Mouse (Mus musculus) erythroblast, adult 5-6 weeks (primary cell): ENCODE measurements around the gene Sh3gl2. TPM values are rescaled to one million over a fixed set of nuclear protein-coding genes. Genes with fewer than 3 reads are reported as not detected.

Experiments used
- ATAC-seq: replicated peaks from 2 replicates; pipeline ENCODE4 v1.8.0; 2016; ENCODE audit warnings: moderate number of reproducible peaks, mild to moderate bottlenecking, moderate TSS enrichment, inconsistent platforms; ENCODE audit not compliant: poor library complexity, low FRiP score, severe bottlenecking
- total RNA-seq, 2 experiments: library from RNA; stranded (forward) in 1 of 2; stranded (reverse) in 1 of 2; fragments of 150-400 nt in 1 of 2; fragments of 200-764, 138-1000 nt in 1 of 2; gene quantifications; 2 replicates each; pipeline versions ENCODE4 v1.2.3 to v1.2.4; 2015 to 2017; ENCODE audit warnings: low replicate concordance in 2 of 2

Sh3gl2 gene
- total RNA-seq, 2 experiments from 2014 or later = not detected

- ATAC-seq = no peak
Measured at GRCm38 (mm10) chr4:85387676-85388075, 182.8 kb downstream of the Sh3gl2 start.

- no peak for ATAC-seq
Measured at GRCm38 (mm10) chr4:85391795-85392194, 186.9 kb downstream of the Sh3gl2 start.

DNA sequence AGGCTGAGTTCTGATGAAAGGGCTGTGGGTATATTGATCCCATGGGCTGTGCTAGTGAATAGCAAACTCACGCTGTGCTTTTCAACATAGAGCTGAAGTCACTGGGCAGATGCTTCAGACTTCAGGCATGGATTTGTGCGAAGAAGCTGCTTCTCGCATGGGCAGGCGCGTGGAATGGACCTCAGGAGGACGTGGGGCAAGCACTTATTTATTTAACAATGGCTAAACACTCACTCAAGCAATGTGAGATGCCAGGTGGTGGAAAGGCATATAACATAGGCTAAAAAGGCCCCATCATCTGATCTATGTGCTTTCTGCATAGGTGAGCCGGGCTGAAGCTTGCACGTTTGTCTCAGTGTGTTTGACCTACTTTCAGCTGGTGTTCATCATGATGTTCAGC, 193.8 kb downstream of the Sh3gl2 start:
- no peak for ATAC-seq

DNA sequence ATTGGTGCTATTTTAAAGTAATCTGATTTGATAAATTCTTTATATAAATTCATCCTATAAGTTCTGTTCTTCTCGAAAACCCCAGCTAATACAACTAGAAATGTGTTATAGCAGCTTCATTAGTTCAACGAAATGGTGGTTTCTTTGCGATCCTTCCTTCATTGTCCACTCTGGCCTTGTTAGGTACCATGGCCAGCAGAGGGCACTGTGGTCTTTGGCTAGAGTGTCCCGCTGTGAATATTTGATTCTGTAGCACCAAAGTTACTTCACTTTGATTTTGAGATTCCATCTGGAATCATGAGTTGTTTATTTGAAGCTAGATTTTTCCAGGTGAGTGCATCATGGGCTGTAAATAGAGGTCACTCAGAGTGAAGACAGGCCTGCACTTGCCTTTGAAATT, 197.9 kb downstream of the Sh3gl2 start:
- ATAC-seq = no peak

GRCm38 (mm10) chr4:85404424-85405194, 199.7 kb downstream of the Sh3gl2 start:
- no peak for ATAC-seq

GRCm38 (mm10) chr4:85405276-85405675, 200.3 kb downstream of the Sh3gl2 start:
- no peak for ATAC-seq

DNA sequence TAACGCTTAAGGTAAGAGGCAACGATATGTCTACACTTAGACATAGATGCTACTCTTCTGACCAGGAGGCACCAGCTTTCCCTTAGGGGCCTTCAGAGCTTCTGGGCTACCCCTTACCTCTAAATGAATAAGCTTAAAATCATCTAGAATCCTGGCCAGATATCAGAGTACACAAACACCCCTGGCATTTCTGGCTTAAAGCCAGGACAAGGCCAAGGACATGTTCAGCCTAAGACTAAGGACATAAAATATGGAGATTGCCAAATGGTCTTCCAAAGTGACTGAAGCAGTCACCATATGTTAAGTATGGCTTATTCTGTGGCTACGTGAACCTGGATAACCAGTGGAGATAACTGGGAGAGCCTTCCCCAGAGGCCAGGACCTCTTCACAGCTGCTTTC, 211.5 kb downstream of the Sh3gl2 start:
- ATAC-seq = no peak

DNA sequence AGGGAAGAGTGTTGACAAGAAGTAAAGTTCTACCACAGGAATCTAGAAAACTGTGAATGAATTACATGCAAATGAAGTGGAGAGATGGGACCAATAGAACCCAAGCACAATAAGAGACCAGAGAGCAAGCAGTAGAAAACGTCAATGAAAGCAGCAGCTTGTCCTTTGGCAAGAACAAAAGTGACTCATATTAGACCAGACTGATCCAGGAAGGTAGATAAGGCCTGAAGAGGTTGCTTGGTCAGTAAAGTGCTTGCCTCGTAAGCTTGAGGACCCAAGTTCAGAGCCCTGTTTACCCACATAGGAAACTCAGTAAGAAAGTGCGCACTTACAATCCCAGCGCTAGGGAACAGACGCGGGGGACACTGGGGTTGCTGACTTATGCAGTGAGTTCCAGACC, 215.5 kb downstream of the Sh3gl2 start:
- ATAC-seq = no peak

DNA sequence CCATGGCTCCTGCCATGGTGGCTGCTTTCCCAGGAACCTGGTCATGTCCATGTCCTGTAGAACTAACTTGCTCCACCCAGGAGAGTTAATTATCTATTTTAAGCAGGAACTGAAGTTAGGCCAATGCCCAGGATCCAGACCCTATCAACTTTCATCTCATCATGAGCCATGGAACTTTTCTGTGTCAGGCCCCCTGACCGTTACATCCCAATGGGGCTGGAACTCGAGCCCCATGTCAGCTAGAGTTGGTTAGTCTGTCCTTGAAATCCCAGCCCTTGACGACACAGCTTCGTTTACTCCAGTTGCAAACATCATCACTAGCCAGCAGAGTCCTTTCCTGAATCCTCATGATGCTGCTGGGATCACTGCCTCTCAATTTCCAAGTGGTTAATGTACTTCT, 221.3 kb downstream of the Sh3gl2 start:
- ATAC-seq = no peak

DNA sequence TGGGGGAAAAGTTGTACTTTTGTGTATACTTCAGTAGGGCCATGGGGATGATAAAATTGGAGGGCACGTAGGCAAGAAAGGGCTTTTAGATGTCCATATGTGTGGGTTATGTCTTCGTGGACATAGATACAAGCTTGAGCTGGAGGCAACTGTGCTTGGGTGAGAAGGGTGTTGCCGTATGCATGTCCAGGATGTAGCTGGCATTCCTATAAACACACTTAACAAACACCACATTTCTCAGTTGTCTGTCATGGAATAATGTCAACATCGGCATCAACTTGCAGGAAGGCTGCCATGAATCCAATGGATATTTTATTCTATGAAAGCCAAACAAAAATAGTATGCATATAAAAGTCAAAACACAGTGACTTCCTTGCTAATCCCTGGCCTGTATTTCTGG, 227.9 kb downstream of the Sh3gl2 start:
- ATAC-seq = no peak

DNA sequence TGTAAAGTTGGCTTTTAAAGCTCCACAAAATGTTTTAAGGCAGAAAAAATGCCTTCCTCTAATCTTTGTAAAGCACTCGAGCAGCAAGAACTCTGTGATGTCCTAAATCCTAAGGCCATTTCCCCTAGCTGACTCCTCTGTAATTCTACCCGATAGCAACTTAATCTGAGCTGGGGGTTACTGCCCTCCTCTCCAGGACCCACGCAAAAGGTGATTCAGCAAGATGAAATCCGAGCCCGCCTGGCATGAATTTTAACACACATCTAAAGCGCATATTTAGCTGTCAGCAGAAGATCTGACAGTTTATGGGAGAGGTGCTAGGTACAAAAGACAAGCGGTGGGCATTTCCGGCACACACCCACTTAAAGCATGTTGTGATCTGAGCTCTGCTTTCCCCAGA, 229.8 kb downstream of the Sh3gl2 start:
- ATAC-seq = no peak

GRCm38 (mm10) chr4:85438813-85439212, 233.9 kb downstream of the Sh3gl2 start:
- no peak for ATAC-seq

DNA sequence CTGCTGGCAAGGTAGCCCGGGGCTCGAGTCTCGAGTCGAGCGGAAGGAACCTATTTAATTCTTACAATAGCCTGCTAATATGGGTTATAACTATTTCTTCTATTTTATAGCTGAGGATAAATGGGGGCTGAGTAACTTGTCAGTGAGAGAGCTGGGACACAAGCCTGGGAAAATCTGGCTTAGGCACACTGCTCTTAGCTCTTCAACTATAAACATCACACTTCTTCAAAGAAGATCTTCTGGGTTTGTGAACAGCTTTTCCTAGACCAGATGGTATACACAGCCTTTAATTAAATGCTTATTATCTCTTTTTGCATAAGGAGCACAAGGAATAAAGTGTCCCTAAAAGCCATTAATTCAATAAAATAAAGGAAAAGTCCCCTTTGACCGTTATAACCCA, 278.7 kb downstream of the Sh3gl2 start:
- no peak for ATAC-seq

DNA sequence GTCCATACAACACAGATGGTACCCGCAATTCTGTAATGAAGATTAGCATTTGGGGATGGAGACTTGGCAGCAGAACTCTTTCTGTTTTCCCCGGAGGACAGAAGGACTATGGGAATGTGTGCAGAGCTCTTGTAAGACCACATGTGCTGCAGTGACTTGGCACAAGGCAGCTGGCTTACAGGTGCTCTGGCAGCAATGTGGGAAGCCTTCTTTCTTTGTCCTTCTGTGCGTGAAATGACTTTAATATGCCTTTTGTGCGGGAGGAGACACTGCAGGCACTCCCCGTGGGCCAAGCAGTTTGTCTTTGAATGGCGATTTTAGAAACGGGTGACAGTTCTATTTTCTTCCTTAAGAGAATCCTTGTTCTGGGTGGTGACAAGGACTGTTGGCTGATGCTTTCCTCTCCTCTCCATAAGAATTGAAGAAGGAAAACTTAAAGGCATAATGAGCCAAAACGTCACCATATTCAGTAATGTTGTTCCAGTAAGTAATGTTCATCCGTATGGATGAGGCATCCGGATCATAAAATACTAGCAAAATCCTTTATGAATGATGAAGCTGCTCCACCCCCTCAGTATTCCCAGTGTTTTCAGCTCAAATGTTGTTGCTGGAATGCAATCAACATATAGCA, 281.5 kb downstream of the Sh3gl2 start:
- no peak for ATAC-seq

DNA sequence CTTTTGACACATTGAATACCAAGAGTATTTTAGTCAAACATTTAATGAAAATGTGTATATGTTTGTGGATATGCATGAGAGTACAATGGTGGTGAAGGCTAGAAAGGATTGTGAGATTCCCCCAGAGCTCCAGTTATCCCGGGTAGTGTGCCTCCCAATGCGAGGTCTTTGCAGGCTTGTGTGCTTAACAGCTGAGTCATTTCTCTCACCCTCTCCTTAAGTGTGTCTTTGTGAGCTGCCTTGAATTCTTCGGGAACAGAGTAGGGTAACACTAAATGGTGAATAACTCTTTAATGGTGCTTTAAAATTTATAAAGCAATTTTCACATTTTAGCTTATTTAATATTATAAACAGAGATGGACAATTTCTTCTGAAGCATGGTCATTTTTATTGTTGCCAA, 300.8 kb downstream of the Sh3gl2 start:
- ATAC-seq = no peak

DNA sequence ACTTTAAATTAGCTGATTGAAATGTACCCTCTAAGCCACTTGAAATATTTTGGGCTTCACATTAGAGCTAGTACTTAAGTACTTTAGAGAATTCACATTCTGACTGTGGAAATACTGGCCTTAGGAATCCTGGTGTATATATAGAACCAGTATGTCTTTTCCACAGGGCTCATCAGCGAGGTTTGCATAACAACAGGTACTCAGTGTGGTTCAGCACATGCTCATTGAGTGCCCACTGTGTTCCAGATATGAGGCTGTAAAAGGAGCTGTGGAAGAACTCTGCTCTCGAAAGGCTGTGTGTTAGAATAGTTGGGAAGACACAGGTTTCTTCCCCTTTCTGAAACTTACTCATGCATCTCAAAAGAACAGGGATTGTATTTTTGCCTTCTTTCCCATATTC, 302.1 kb downstream of the Sh3gl2 start:
- ATAC-seq = no peak

DNA sequence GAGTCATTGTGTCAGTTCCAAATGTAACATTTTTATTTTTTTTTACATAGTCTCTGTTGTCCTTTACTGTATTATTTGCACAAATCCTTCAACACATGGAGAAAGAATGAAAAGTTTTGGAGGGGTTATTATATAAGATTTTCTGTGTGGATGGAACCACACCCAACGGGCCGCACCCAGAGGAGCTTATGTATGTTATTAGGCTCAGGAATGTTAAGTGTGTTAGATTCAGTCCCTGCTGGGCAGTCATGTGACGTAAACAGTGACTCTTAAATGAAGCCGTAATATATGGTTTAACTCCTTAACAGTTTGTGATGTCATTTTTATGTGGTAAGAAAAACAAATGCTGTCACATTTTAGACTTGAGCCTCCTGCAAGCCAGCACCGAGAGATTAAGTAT, 302.6 kb downstream of the Sh3gl2 start:
- ATAC-seq = no peak

- no peak for ATAC-seq
Measured at GRCm38 (mm10) chr4:85513288-85513687, 308.4 kb downstream of the Sh3gl2 start.

DNA sequence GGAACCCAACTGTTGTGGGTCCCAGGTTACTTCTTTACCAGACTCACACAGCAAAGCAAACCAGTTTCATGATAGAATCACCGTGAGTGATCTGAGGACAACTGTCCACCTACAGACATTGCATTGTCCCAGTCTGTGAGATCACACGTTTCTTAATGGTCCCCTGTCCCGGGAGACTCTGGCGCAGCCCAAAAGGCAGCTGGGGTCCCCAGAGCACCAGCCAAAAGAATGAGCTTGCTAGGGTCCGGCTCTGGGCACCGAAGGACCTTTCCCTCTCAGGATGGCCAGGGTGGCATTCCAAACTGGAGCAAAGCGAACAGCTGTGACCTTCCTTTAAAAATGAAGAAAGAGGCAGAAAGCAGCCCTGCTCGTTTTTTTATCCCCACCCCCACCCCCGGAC, 308.9 kb downstream of the Sh3gl2 start, which contains the start of gene Adamtsl1:
TSS of gene Adamtsl1 (plus strand) at position 381 of the 400 bp plus-strand sequence.
- no peak for ATAC-seq

DNA sequence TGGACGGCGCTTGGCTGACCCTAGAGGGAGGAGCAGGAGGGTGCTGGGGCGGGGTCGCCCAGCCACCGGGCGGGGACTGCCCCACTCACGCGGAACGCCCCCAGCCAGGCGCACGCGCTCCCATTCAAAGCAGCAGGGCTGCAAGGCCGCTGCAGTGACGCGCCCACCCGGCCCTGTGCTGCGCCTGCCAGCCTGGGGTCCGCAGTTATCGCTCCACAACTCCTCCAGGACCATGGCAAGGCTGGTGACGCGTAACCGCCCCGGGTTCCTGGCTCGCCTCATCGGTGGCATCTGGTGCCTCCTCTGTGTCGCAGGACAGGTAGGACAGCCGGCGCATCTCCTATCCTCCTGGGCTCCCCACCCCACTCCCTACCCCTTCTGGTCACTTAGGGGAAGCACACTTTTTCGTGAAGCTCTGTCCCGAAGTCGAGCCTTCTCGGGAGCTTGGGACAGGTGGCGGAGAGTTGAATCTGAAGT, 309.3 kb downstream of the Sh3gl2 start:
- ATAC-seq = no peak

DNA sequence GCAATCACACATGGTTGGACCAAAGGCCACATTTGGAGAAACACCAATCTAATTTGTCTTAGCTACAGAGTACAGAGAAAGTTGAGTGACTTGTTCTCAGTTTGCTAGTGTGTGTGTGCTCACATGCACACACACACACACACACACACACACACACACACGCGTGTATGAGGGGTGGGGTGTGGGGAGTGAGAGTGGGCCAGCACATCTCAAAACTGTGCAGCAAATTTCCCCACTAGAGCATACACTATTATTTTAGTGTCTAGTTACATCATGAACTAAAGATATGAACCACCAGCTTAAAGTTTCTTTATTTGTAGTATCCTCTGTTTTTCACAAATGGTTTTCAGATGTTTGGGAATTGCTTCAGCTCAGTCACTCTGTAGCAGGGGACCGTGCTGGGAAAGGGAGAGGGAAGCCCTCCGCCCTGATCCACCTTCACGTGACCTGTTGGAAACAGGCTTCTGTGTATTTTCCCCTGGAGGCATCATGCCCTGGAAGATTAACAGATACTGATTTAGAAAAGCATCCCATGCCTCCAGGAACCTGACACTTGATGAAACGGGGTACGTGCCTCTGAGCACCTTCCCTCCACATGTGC, 322.1 kb downstream of the Sh3gl2 start:
- ATAC-seq = no peak
